ENCODE assay signal across 8 mouse cellular contexts in genomic region chr2:167688498-167689451, GRCm38 (mm10). TPM values are rescaled to one million over a fixed set of nuclear protein-coding genes. Genes with fewer than 3 reads are reported as not detected.
DNase-seq lines count a peak whose midpoint lies in the region; ATAC-seq and TF ChIP-seq lines count a peak whose summit lies in the region.

Cebpb (plus strand) TSS chr2:167688915.

- no peak for DNase-seq in Patski (ENCODE audit: low read depth, low spot score)
- peak; percentile 54 to 60 for DNase-seq in cerebellum, postnatal 36 days
- DNase-seq in gastrocnemius, adult 18-20 months (ENCODE audit: low spot score) = peak; percentile 90
- DNase-seq in hindbrain, embryonic 14.5 days (ENCODE audit: low spot score) = peak; percentile 66
- DNase-seq in left cerebral cortex, adult 11 months (ENCODE audit: low spot score) = peak; percentile 58
- DNase-seq in lung, postnatal 36 days = peak; percentile 88
- peak; percentile 69 for DNase-seq in retina, embryonic 14.5 days (ENCODE audit: low spot score)
- DNase-seq in thymus, postnatal 36 days = peak; percentile 74 to 75

- no peaks in the 10 kb centered on the region for H3K36me3 ChIP-seq in hindbrain, embryonic 14.5 days (replicated peaks; ENCODE audit: control insufficient read depth, insufficient read depth)

- in situ Hi-C loops in Patski (cut with MboI; ENCODE audit: low pct_unique_long_range_greater_than_20kb) = loop anchor here (5.0 kb wide), 2 partner anchors 89 to 204 kb away; no protein-coding TSS in a partner anchor

- peaks cover 3% of the 10 kb centered on the region; the same call in 1 of the 2 replicates for H3K4me1 ChIP-seq in hindbrain, embryonic 14.5 days (replicated peaks; ENCODE audit: control insufficient read depth, insufficient read depth, low read length)

- peak within 1 kb of the TSS; percentile 72 for H3K4me3 ChIP-seq in hindbrain, embryonic 14.5 days (replicated peaks; ENCODE audit: low read length)

- POLR2A ChIA-PET in Patski (lab: Charles Lee) = interaction anchor here (0.7 to 1.5 kb wide), 8 partner anchors 15 to 203 kb away, joined by 3 to 6 read pairs (median 4); no protein-coding TSS in a partner anchor

- H3K27ac ChIP-seq in hindbrain, embryonic 14.5 days = 0 out of 2 replicates have a peak within 1 kb of the TSS, but pooled peaks have one; percentile 5

- WGBS in hindbrain, embryonic 14.5 days = 1% methylated on average over 91 of the region's 147 CpGs

- peak within 1 kb of the TSS; percentile 60 for H3K9ac ChIP-seq in hindbrain, embryonic 14.5 days

- TF ChIP-seq CTCF in Patski (IDR thresholded peaks at IDR 0.05) = no peak

- no peaks in the 10 kb centered on the region for H3K27me3 ChIP-seq in Patski
- peaks cover 58% of the 10 kb centered on the region for H3K27me3 ChIP-seq in hindbrain, embryonic 14.5 days (ENCODE audit: control insufficient read depth, insufficient read depth, low read length)

- CTCF ChIA-PET in Patski (lab: Charles Lee) = interaction anchor here (4.9 kb wide), 1 partner anchor 204 kb away, joined by 106 read pairs; no protein-coding TSS in a partner anchor

- peak; percentile 66 for ATAC-seq in Patski
- ATAC-seq in hindbrain, embryonic 14.5 days (ENCODE audit: low FRiP score) = peak; percentile 47; the same call in 1 of the 2 replicates

- no peaks in the 10 kb centered on the region for H3K9me3 ChIP-seq in hindbrain, embryonic 14.5 days (ENCODE audit: control insufficient read depth, low read length)

- peak within 1 kb of the TSS; percentile 90 for H3K4me2 ChIP-seq in hindbrain, embryonic 14.5 days (replicated peaks)

RNA-seq across cellular contexts. Expression of gene Cebpb, which starts in this region (rescaled TPM):
- 129 TPM for polyA plus RNA-seq in Patski (2021)
- 100 to 1,000 TPM in 1 of 2 experiments, 10 to 100 TPM in 1; 95.1 to 169 TPM for total RNA-seq in gastrocnemius, adult 18-20 months (2021)
- polyA plus RNA-seq in hindbrain, embryonic 14.5 days (2014; fragmentation: Nextera tagmentation; extraction: Ambion mirVana) = 3.5 and 3.6 TPM in 2 replicates

Comparison
In these comparisons a context has a peak if more than half of its experiments do, and no peak if none do; other contexts are left out.
1. RNA of gene Cebpb (polyA plus RNA-seq): 129 TPM in Patski (single experiment); 3.5 to 3.6 TPM in hindbrain, embryonic 14.5 days; every median in the first group is over 10 times any median in the second.